Mouse (Mus musculus): ENCODE measurements around the gene Adprhl2.

GRCm38 (mm10) chr4:126313202-126313601 is 8.3 kb downstream of the Adprhl2 start:
- TF ChIP-seq CTCF (IDR thresholded peaks at IDR 0.05; ENCODE audit: extremely low read depth, insufficient read depth, insufficient read length, insufficient replicate concordance) (no peak), POLR2A (IDR thresholded peaks at IDR 0.05; ENCODE audit: low read depth, low read length) (no peak)
